ENCODE assay signal across 8 mouse cellular contexts in genomic region chr19:7064571-7064970, GRCm38 (mm10). TPM values are rescaled to one million over a fixed set of nuclear protein-coding genes. Genes with fewer than 3 reads are reported as not detected.
DNase-seq lines count a peak whose midpoint lies in the region; ATAC-seq and TF ChIP-seq lines count a peak whose summit lies in the region.

No protein-coding gene starts in this region.

- H3K9me3 ChIP-seq in MEL (replicated peaks; ENCODE audit: insufficient read depth, low read length), result no peaks in the 10 kb centered on the region
- no peaks in the 10 kb centered on the region for H3K9me3 ChIP-seq in forebrain, postnatal 0 days (ENCODE audit: low read length)
- no peaks in the 10 kb centered on the region for H3K9me3 ChIP-seq in hindbrain, embryonic 12.5 days (replicated peaks)
- H3K9me3 ChIP-seq in lung, postnatal 0 days (ENCODE audit: low read length), result no peaks in the 10 kb centered on the region

- peak; percentile 83 for ATAC-seq in forebrain, postnatal 0 days
- peak; percentile 46 for ATAC-seq in hindbrain, embryonic 12.5 days (ENCODE audit: low FRiP score)
- peak; percentile 73 for ATAC-seq in lung, postnatal 0 days

- H3K9ac ChIP-seq in MEL (ENCODE audit: control insufficient read depth, low read depth, low read length, poor library complexity, severe bottlenecking), result no peak overlapping the region
- H3K9ac ChIP-seq in forebrain, postnatal 0 days, result no peak overlapping the region
- no peak overlapping the region for H3K9ac ChIP-seq in hindbrain, embryonic 12.5 days
- H3K9ac ChIP-seq in lung, postnatal 0 days (replicated peaks; ENCODE audit: low read depth), result no peak overlapping the region

- TF ChIP-seq EP300 in MEL (IDR thresholded peaks at IDR 0.05; ENCODE audit: low read depth in 1 of 2, low read length in 2 of 2), result no peak
- TF ChIP-seq EP300 in lung, postnatal 0 days (IDR thresholded peaks at IDR 0.05), result no peak

- no peaks in the 10 kb centered on the region for H3K27me3 ChIP-seq in MEL (ENCODE audit: control insufficient read depth in 1 of 2, insufficient read depth in 2 of 2, low read length in 2 of 2)
- H3K27me3 ChIP-seq in forebrain, postnatal 0 days (ENCODE audit: insufficient read depth, low read length), result no peaks in the 10 kb centered on the region
- H3K27me3 ChIP-seq in hindbrain, embryonic 12.5 days, result peaks cover 31% of the 10 kb centered on the region
- H3K27me3 ChIP-seq in lung, postnatal 0 days (replicated peaks; ENCODE audit: insufficient read depth, low read length), result no peaks in the 10 kb centered on the region

- peaks cover 4 to 27% of the 10 kb centered on the region in 2 experiments; a peak in 3 of 4 replicates for H3K4me1 ChIP-seq in MEL (ENCODE audit: control insufficient read depth in 1 of 2, insufficient read depth in 2 of 2, low read length in 2 of 2)
- H3K4me1 ChIP-seq in forebrain, postnatal 0 days (ENCODE audit: insufficient read depth), result peaks cover 19% of the 10 kb centered on the region
- peaks cover 38% of the 10 kb centered on the region for H3K4me1 ChIP-seq in hindbrain, embryonic 12.5 days
- H3K4me1 ChIP-seq in lung, postnatal 0 days (ENCODE audit: insufficient read depth, low read depth, low read length), result peaks cover 4% of the 10 kb centered on the region; the same call in 1 of the 2 replicates

- DNase-seq in MEL (ENCODE audit: low read depth, low spot score), result peak; percentile 88
- DNase-seq in cerebellum, adult 11-12 months, result peak; percentile 79
- peak; percentile 90 for DNase-seq in forebrain, postnatal 0 days
- DNase-seq in layer of hippocampus, postnatal 10 days (ENCODE audit: low spot score in 2 of 2), result peak; percentile 87 to 91
- DNase-seq in lung, postnatal 0 days (ENCODE audit: low spot score), result peak; percentile 91
- DNase-seq in ovary, postnatal 36 days (ENCODE audit: low spot score), result peak; percentile 81
- DNase-seq in thymus, postnatal 14 days, result peak; percentile 88

- TF ChIP-seq CTCF in MEL (IDR thresholded peaks at IDR 0.05 in 2 of 3, conservative IDR thresholded peaks at IDR 0.05 in 1 of 3; ENCODE audit: control insufficient read depth in 1 of 3, insufficient read depth in 1 of 3, low read depth in 2 of 3, low read length in 3 of 3, poor library complexity in 1 of 3, severe bottlenecking in 1 of 3), result peak; percentile 96 to 99 (median 98)
- TF ChIP-seq CTCF in forebrain, postnatal 0 days (IDR thresholded peaks at IDR 0.05; ENCODE audit: low read depth), result peak; percentile 100
- TF ChIP-seq CTCF in lung, postnatal 0 days (IDR thresholded peaks at IDR 0.05), result peak; percentile 99

- TF ChIP-seq RAD21 in MEL (IDR thresholded peaks at IDR 0.05; ENCODE audit: low read depth, low read length), result peak; percentile 92

- H3K27ac ChIP-seq in MEL (ENCODE audit: control insufficient read depth, low read depth, low read length), result no peak overlapping the region
- no peak overlapping the region for H3K27ac ChIP-seq in forebrain, postnatal 0 days (ENCODE audit: low read depth, low read length)
- H3K27ac ChIP-seq in hindbrain, embryonic 12.5 days, result no peak overlapping the region
- H3K27ac ChIP-seq in lung, postnatal 0 days (ENCODE audit: low read length), result no peak overlapping the region

- no peak overlapping the region for H3K4me2 ChIP-seq in forebrain, postnatal 0 days (ENCODE audit: low read depth)
- H3K4me2 ChIP-seq in hindbrain, embryonic 12.5 days (replicated peaks), result no peak overlapping the region
- H3K4me2 ChIP-seq in lung, postnatal 0 days (replicated peaks; ENCODE audit: low read depth, low read length), result no peak overlapping the region

- no peak overlapping the region for H3K4me3 ChIP-seq in MEL (ENCODE audit: control insufficient read depth in 1 of 2, insufficient read depth in 1 of 2, low read depth in 2 of 2, low read length in 2 of 2)
- H3K4me3 ChIP-seq in forebrain, postnatal 0 days (ENCODE audit: low read depth, low read length), result no peak overlapping the region
- no peak overlapping the region for H3K4me3 ChIP-seq in hindbrain, embryonic 12.5 days
- no peak overlapping the region for H3K4me3 ChIP-seq in lung, postnatal 0 days (ENCODE audit: low read depth, low read length)

- H3K36me3 ChIP-seq in MEL (ENCODE audit: control insufficient read depth in 1 of 2, insufficient read depth in 2 of 2, low read length in 2 of 2), result peaks cover 0 to 5% of the 10 kb centered on the region in 2 experiments; a peak in 1 of 4 replicates
- H3K36me3 ChIP-seq in forebrain, postnatal 0 days (ENCODE audit: insufficient read depth), result no peaks in the 10 kb centered on the region
- no peaks in the 10 kb centered on the region for H3K36me3 ChIP-seq in hindbrain, embryonic 12.5 days
- H3K36me3 ChIP-seq in lung, postnatal 0 days (ENCODE audit: insufficient read depth, low read length), result no peaks in the 10 kb centered on the region

- no peaks in the 10 kb centered on the region for H3K79me2 ChIP-seq in MEL (ENCODE audit: control insufficient read depth, insufficient read depth, low read length, poor library complexity)

- no peak for TF ChIP-seq POLR2A in MEL (IDR thresholded peaks at IDR 0.05; ENCODE audit: control insufficient read depth in 1 of 2, insufficient read depth in 1 of 2, low read depth in 1 of 2, low read length in 2 of 2, poor library complexity in 1 of 2)

- 2% methylated on average over 3 of the region's 3 CpGs for WGBS in forebrain, postnatal 0 days
- 5% methylated on average over 3 of the region's 3 CpGs for WGBS in hindbrain, embryonic 12.5 days
- WGBS in lung, postnatal 0 days, result 11% methylated on average over 3 of the region's 3 CpGs

TF ChIP-seq in MEL, 35 proteins besides CTCF, POLR2A, EP300 and RAD21 (continues in another document):
- TF ChIP-seq SMC3 (IDR thresholded peaks at IDR 0.05; ENCODE audit: low read depth, low read length) (peak; percentile 93), ZNF384 (IDR thresholded peaks at IDR 0.05; ENCODE audit: low read depth, low read length) (peak; percentile 20; the same call in 1 of the 2 replicates), SIN3A (IDR thresholded peaks at IDR 0.05; ENCODE audit: low read length) (peak; percentile 41; the same call in 1 of the 2 replicates), GABPA (IDR thresholded peaks at IDR 0.05; ENCODE audit: low read depth, low read length) (no peak), MYC (IDR thresholded peaks at IDR 0.05; ENCODE audit: low read depth, low read length) (peak; percentile 53; the same call in 1 of the 2 replicates), ZC3H11A (IDR thresholded peaks at IDR 0.05; ENCODE audit: low read depth, low read length) (peak; percentile 75), HCFC1 (IDR thresholded peaks at IDR 0.05; ENCODE audit: low read depth, low read length) (0 out of 2 replicates have a peak, but pooled peaks have one; percentile 27), RCOR1 (IDR thresholded peaks at IDR 0.05; ENCODE audit: low read depth, low read length) (0 out of 2 replicates have a peak, but pooled peaks have one; percentile 21), ETS1 (IDR thresholded peaks at IDR 0.05; ENCODE audit: low read depth, low read length) (no peak), NELFE (IDR thresholded peaks at IDR 0.05; ENCODE audit: low read depth, low read length) (no peak), NRF1 (IDR thresholded peaks at IDR 0.05; ENCODE audit: insufficient read depth, low read depth, low read length, poor library complexity, severe bottlenecking) (no peak), GATA1 (IDR thresholded peaks at IDR 0.05; ENCODE audit: low read depth, low read length) (no peak), USF1 (IDR thresholded peaks at IDR 0.05; ENCODE audit: low read depth, low read length) (no peak)

RNA-seq across cellular contexts. Expression of gene Macrod1, which starts 8.0 kb away (rescaled TPM):
- 1.9 and 4.5 TPM in 2 replicates for total RNA-seq in MEL (2012; rRNA removed)
- polyA plus RNA-seq in MEL (2012; ENCODE audit: insufficient read depth in 1 of 2, insufficient read length in 2 of 2, low read depth in 1 of 2, low replicate concordance in 2 of 2, missing spikeins in 1 of 2), result 10 to 100 TPM in 1 of 2 experiments, not detected in 1; 15.7 TPM
- 8.1 and 9.4 TPM in 2 replicates for total RNA-seq in forebrain, postnatal 0 days (2014; rRNA removed)
- polyA plus RNA-seq in forebrain, postnatal 0 days (2015; fragmentation: Nextera tagmentation; extraction: Ambion mirVana), result 8.0 and 8.5 TPM in 2 replicates
- polyA plus RNA-seq in hindbrain, embryonic 12.5 days (2016; fragmentation: Nextera tagmentation; extraction: Ambion mirVana), result 5.6 TPM in 2 replicates
- 1 to 10 TPM; 4.4 to 5.2 TPM for total RNA-seq in layer of hippocampus, postnatal 10 days (2021)
- 16.0 and 19.4 TPM in 2 replicates for polyA plus RNA-seq in lung, postnatal 0 days (2015; fragmentation: Nextera tagmentation; extraction: Ambion mirVana)

RNA-seq across cellular contexts. Expression of gene Stip1, which starts 24.8 kb away (rescaled TPM):
- total RNA-seq in MEL (2012; rRNA removed), result 281 and 284 TPM in 2 replicates
- 100 to 1,000 TPM; 370 to 430 TPM for polyA plus RNA-seq in MEL (2012; ENCODE audit: insufficient read depth in 1 of 2, insufficient read length in 2 of 2, low read depth in 1 of 2, low replicate concordance in 2 of 2, missing spikeins in 1 of 2)
- total RNA-seq in forebrain, postnatal 0 days (2014; rRNA removed), result 124 and 133 TPM in 2 replicates
- polyA plus RNA-seq in forebrain, postnatal 0 days (2015; fragmentation: Nextera tagmentation; extraction: Ambion mirVana), result 146 and 156 TPM in 2 replicates
- 267 and 269 TPM in 2 replicates for polyA plus RNA-seq in hindbrain, embryonic 12.5 days (2016; fragmentation: Nextera tagmentation; extraction: Ambion mirVana)
- total RNA-seq in layer of hippocampus, postnatal 10 days (2021), result 100 to 1,000 TPM; 126 to 148 TPM
- polyA plus RNA-seq in lung, postnatal 0 days (2015; fragmentation: Nextera tagmentation; extraction: Ambion mirVana), result 51.8 and 58.5 TPM in 2 replicates

RNA-seq across cellular contexts. Expression of gene Flrt1, which starts 41.0 kb away (rescaled TPM):
- 0.03 TPM in 1 of 2 replicates, not detected in the other for total RNA-seq in MEL (2012; rRNA removed)
- not detected for polyA plus RNA-seq in MEL (2012; ENCODE audit: insufficient read depth in 1 of 2, insufficient read length in 2 of 2, low read depth in 1 of 2, low replicate concordance in 2 of 2, missing spikeins in 1 of 2)
- total RNA-seq in forebrain, postnatal 0 days (2014; rRNA removed), result 8.1 and 8.8 TPM in 2 replicates
- polyA plus RNA-seq in forebrain, postnatal 0 days (2015; fragmentation: Nextera tagmentation; extraction: Ambion mirVana), result 6.7 and 11.3 TPM in 2 replicates
- 5.5 and 6.6 TPM in 2 replicates for polyA plus RNA-seq in hindbrain, embryonic 12.5 days (2016; fragmentation: Nextera tagmentation; extraction: Ambion mirVana)
- total RNA-seq in layer of hippocampus, postnatal 10 days (2021), result 10 to 100 TPM; 27.9 to 28.4 TPM
- 0.17 and 0.19 TPM in 2 replicates for polyA plus RNA-seq in lung, postnatal 0 days (2015; fragmentation: Nextera tagmentation; extraction: Ambion mirVana)

RNA-seq across cellular contexts. Expression of gene Fermt3, which starts 45.3 kb away (rescaled TPM):
- total RNA-seq in MEL (2012; rRNA removed), result 295 and 329 TPM in 2 replicates
- polyA plus RNA-seq in MEL (2012; ENCODE audit: insufficient read depth in 1 of 2, insufficient read length in 2 of 2, low read depth in 1 of 2, low replicate concordance in 2 of 2, missing spikeins in 1 of 2), result 100 to 1,000 TPM; 244 to 327 TPM
- 4.4 and 6.0 TPM in 2 replicates for total RNA-seq in forebrain, postnatal 0 days (2014; rRNA removed)
- polyA plus RNA-seq in forebrain, postnatal 0 days (2015; fragmentation: Nextera tagmentation; extraction: Ambion mirVana), result 2.6 and 3.6 TPM in 2 replicates
- 6.3 and 6.5 TPM in 2 replicates for polyA plus RNA-seq in hindbrain, embryonic 12.5 days (2016; fragmentation: Nextera tagmentation; extraction: Ambion mirVana)
- total RNA-seq in layer of hippocampus, postnatal 10 days (2021), result 1 to 10 TPM; 5.0 to 5.2 TPM
- polyA plus RNA-seq in lung, postnatal 0 days (2015; fragmentation: Nextera tagmentation; extraction: Ambion mirVana), result 15.8 and 16.0 TPM in 2 replicates
